Comparison of ENCODE assay signal across 7 mouse cellular contexts in genomic region chr12:115298041-115298440, GRCm38 (mm10).
DNase-seq lines count a peak whose midpoint lies in the region; ATAC-seq and TF ChIP-seq lines count a peak whose summit lies in the region.
"Not testable (repeated sequence)": the region's sequence is repeated elsewhere in the genome, so short reads cannot be mapped to it uniquely, and the experiment has no call there.

No protein-coding gene starts in this region.

- not testable (repeated sequence) for H3K9me3 ChIP-seq in CH12.LX (replicated peaks; ENCODE audit: low read length); liver, postnatal 0 days (ENCODE audit: low read length)

- ATAC-seq in liver, postnatal 0 days: not testable (repeated sequence)

- not testable (repeated sequence) for TF ChIP-seq POLR2A in CH12.LX (IDR thresholded peaks at IDR 0.05; ENCODE audit: low read depth, low read length)

- not testable (repeated sequence) for H3K4me2 ChIP-seq in CH12.LX (ENCODE audit: insufficient read depth, low read depth, poor library complexity, severe bottlenecking); liver, postnatal 0 days (ENCODE audit: low read depth, low read length)

- H3K79me2 ChIP-seq in CH12.LX (replicated peaks; ENCODE audit: control insufficient read depth, extremely low read depth, insufficient read depth, poor library complexity, severe bottlenecking): not testable (repeated sequence)

- H3K27me3 ChIP-seq in CH12.LX (replicated peaks); liver, postnatal 0 days (ENCODE audit: insufficient read depth, low read length): not testable (repeated sequence)

- peak in 1 of 2 experiments; percentile 11; a peak in 1 of 4 replicates for TF ChIP-seq CTCF in CH12.LX (conservative IDR thresholded peaks at IDR 0.05 in 1 of 2, IDR thresholded peaks at IDR 0.05 in 1 of 2; ENCODE audit: low read depth in 2 of 2, low read length in 2 of 2)
- 0 out of 2 replicates have a peak, but pooled peaks have one; percentile 14 for TF ChIP-seq CTCF in liver, postnatal 0 days (IDR thresholded peaks at IDR 0.05; ENCODE audit: low read depth)

- not testable (repeated sequence) for H3K9ac ChIP-seq in CH12.LX (ENCODE audit: insufficient read depth, low read depth); liver, postnatal 0 days (replicated peaks)

- DNase-seq in CD4-positive, CD25-positive, alpha-beta regulatory T cell, adult 2 months (ENCODE audit: low read depth, low spot score): peak; percentile 64
- DNase-seq in CH12.LX (ENCODE audit: extremely low read depth); liver, postnatal 0 days: not testable (repeated sequence)
- DNase-seq in lung, postnatal 36 days: peak; percentile 6
- DNase-seq in spleen, postnatal 36 days (ENCODE audit: low spot score in 2 of 2): peak; percentile 2 to 4
- DNase-seq in thymus, postnatal 10 days (ENCODE audit: low spot score in 2 of 2): peak; percentile 3 to 15
- DNase-seq in thymus, postnatal 36 days: peak; percentile 23 to 25

- not testable (repeated sequence) for TF ChIP-seq RAD21 in CH12.LX (IDR thresholded peaks at IDR 0.05; ENCODE audit: low read depth, low read length)

- dilution Hi-C loops in CH12.LX (cut with MboI; ENCODE audit: extremely low pct_ligation_motif_present, extremely low pct_unique_long_range_greater_than_20kb, low sequenced_read_pairs): not testable (repeated sequence)

- not testable (repeated sequence) for H3K36me3 ChIP-seq in CH12.LX (replicated peaks in 1 of 2; ENCODE audit: control insufficient read depth in 1 of 2, insufficient read depth in 1 of 2, low read length in 1 of 2); liver, postnatal 0 days (replicated peaks; ENCODE audit: insufficient read depth, low read length)

- not testable (repeated sequence) for H3K4me1 ChIP-seq in CH12.LX (ENCODE audit: control insufficient read depth in 1 of 2, insufficient read depth in 2 of 2); liver, postnatal 0 days (ENCODE audit: insufficient read depth)

- in situ Hi-C loops in CH12.LX (cut with MboI; ENCODE audit: low pct_ligation_motif_present, low pct_unique_long_range_greater_than_20kb, low sequenced_read_pairs): not testable (repeated sequence)

- H3K4me3 ChIP-seq in CH12.LX (replicated peaks in 1 of 3; ENCODE audit: low read depth in 2 of 3, low read length in 2 of 3, poor library complexity in 1 of 3); liver, postnatal 0 days (ENCODE audit: low read depth, low read length): not testable (repeated sequence)

- TF ChIP-seq EP300 in CH12.LX (IDR thresholded peaks at IDR 0.05; ENCODE audit: low read length); liver, postnatal 0 days (IDR thresholded peaks at IDR 0.05; ENCODE audit: low read depth): not testable (repeated sequence)

- not testable (repeated sequence) for H3K27ac ChIP-seq in CH12.LX (ENCODE audit: insufficient read depth, low read depth); liver, postnatal 0 days (ENCODE audit: low read depth)

TF ChIP-seq in CH12.LX, 34 proteins besides CTCF, POLR2A, EP300 and RAD21:
- 0 out of 2 replicates have a peak, but pooled peaks have one; percentile 7 for TF ChIP-seq SMC3 (IDR thresholded peaks at IDR 0.05; ENCODE audit: low read depth, low read length)
